Mouse (Mus musculus): Measurements from ENCODE around the gene Olfr180.

The Olfr180 gene

GRCm38 (mm10) chr16:58929292-58929691, at the start of gene Olfr180:
Gene Olfr180, minus strand, starts transcription at chr16:58929392.
- no peak for DNase-seq (ENCODE audit: low spot score)

- DNase-seq (ENCODE audit: low spot score) = no peak
Observed at GRCm38 (mm10) chr16:58928655-58929054, 537 bp downstream of the Olfr180 start, which contains the start of gene Olfr181. Gene Olfr181, minus strand, starts transcription at chr16:58928755.

- no peak for DNase-seq (ENCODE audit: low spot score)
Observed at GRCm38 (mm10) chr16:58891963-58892362, 37.2 kb downstream of the Olfr180 start, which contains the start of gene Olfr178. Gene Olfr178, minus strand, starts transcription at chr16:58892063.

GRCm38 (mm10) chr16:58884416-58884815, 44.8 kb downstream of the Olfr180 start:
- no peak for DNase-seq (ENCODE audit: low spot score)

- DNase-seq (ENCODE audit: low spot score) = no peak
Observed at GRCm38 (mm10) chr16:58874668-58875067, 54.5 kb downstream of the Olfr180 start, which contains the start of gene Olfr177. Gene Olfr177, minus strand, starts transcription at chr16:58874768.
